Mouse (Mus musculus): Measurements from ENCODE around the gene Rab5if. TPM values are rescaled to one million over a fixed set of nuclear protein-coding genes. Genes with fewer than 3 reads are reported as not detected.
A peak's percentile ranks its signal among the peaks of the same experiment; 100 is the strongest.
"Not testable (repeated sequence)": the region's sequence is repeated elsewhere in the genome, so short reads cannot be mapped to it uniquely, and the experiment has no call there.

The Rab5if gene
- 164 and 170 TPM in 2 replicates for polyA plus RNA-seq (2015; fragmentation: Nextera tagmentation; extraction: Ambion mirVana)

DNA sequence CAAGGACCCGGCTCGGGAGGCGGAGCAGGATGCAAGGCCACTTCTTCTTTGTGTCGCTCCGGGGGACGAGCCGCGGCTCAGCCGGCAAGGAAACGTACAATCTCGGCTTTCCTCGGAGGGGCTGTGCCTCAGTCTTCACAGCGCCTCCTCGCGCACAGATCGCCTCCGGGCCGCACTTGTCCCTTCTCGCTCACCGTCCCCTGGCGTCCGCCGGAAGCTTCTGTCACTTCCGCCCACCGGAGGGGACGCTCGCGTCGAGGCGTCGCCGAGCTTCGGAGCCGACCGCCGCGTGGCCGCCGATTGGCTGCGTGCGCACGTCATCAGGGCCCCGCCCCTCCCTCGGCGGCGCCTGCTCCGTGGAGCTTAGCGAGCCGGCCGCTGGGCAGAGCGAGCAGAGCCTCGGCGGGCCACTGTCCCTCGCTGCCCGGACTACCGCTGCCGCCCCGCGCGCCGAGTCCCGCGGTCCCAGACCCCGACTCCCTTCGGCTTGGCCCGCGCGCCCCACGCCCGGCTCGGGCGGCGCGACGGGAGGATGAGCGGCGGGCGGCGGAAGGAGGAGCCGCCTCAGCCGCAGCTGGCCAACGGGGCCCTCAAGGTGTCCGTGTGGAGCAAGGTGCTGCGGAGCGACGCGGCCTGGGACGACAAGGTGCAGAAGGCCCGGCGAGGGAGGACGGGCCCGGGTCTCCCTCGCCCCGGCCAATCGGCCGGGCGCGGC, at the start of gene Rab5if:
Rab5if (plus strand) TSS at position 357 of the 715 bp plus-strand sequence.
- Histone ChIP-seq H3K4me3 (ENCODE audit: low read length) (peak within 1 kb of the TSS; percentile 98), H3K4me2 (ENCODE audit: low read depth, low read length) (peak within 1 kb of the TSS; percentile 78), H3K27ac (ENCODE audit: low read length) (peak within 1 kb of the TSS; percentile 97), H3K4me1 (replicated peaks; ENCODE audit: control insufficient read depth, insufficient read depth, low read length) (peaks cover 20% of the 10 kb centered on the region), H3K36me3 (ENCODE audit: control insufficient read depth, insufficient read depth, low read length) (peaks cover 5% of the 10 kb centered on the region; the same call in 1 of the 2 replicates), H3K27me3 (ENCODE audit: control insufficient read depth, insufficient read depth, low read depth, low read length) (no peaks in the 10 kb centered on the region), H3K9ac (ENCODE audit: low read length) (peak within 1 kb of the TSS; percentile 99), H3K9me3 (ENCODE audit: control insufficient read depth, low read length) (no peaks in the 10 kb centered on the region)
- WGBS, result 0% methylated on average over 80 of the region's 98 CpGs
- ATAC-seq (ENCODE audit: low read depth), result peak; percentile 97

- Histone ChIP-seq H3K4me2 (ENCODE audit: low read depth, low read length) (0 out of 2 replicates have a peak overlapping the region, but pooled peaks have one; percentile 6), H3K9me3 (ENCODE audit: control insufficient read depth, low read length) (no peaks in the 10 kb centered on the region), H3K36me3 (ENCODE audit: control insufficient read depth, insufficient read depth, low read length) (no peaks in the 10 kb centered on the region), H3K9ac (ENCODE audit: low read length) (0 out of 2 replicates have a peak overlapping the region, but pooled peaks have one; percentile 17), H3K4me3 (ENCODE audit: low read length) (no peak overlapping the region), H3K27ac (ENCODE audit: low read length) (peak overlapping the region; percentile 90), H3K4me1 (replicated peaks; ENCODE audit: control insufficient read depth, insufficient read depth, low read length) (peaks cover 21% of the 10 kb centered on the region), H3K27me3 (ENCODE audit: control insufficient read depth, insufficient read depth, low read depth, low read length) (no peaks in the 10 kb centered on the region)
- WGBS, result 9% methylated on average over 8 of the region's 8 CpGs
- peak; percentile 70 for ATAC-seq (ENCODE audit: low read depth)
These were observed 48.6 kb upstream of the Rab5if start for GRCm38 (mm10) chr2:156814344-156814801.

- Histone ChIP-seq H3K36me3 (ENCODE audit: control insufficient read depth, insufficient read depth, low read length) (no peaks in the 10 kb centered on the region), H3K4me2 (ENCODE audit: low read depth, low read length) (0 out of 2 replicates have a peak overlapping the region, but pooled peaks have one; percentile 10), H3K4me3 (ENCODE audit: low read length) (no peak overlapping the region), H3K4me1 (replicated peaks; ENCODE audit: control insufficient read depth, insufficient read depth, low read length) (peaks cover 21% of the 10 kb centered on the region), H3K9ac (ENCODE audit: low read length) (peak overlapping the region; percentile 18; the same call in 1 of the 2 replicates), H3K27me3 (ENCODE audit: control insufficient read depth, insufficient read depth, low read depth, low read length) (no peaks in the 10 kb centered on the region), H3K9me3 (ENCODE audit: control insufficient read depth, low read length) (no peaks in the 10 kb centered on the region), H3K27ac (ENCODE audit: low read length) (peak overlapping the region; percentile 90)
- ATAC-seq (ENCODE audit: low read depth), result peak; percentile 60
- WGBS, result 15% methylated on average over 5 of the region's 5 CpGs
These were observed 48.0 kb upstream of the Rab5if start for GRCm38 (mm10) chr2:156814893-156815292.

GRCm38 (mm10) chr2:156815412-156815811, 47.5 kb upstream of the Rab5if start:
- Histone ChIP-seq H3K4me2 (ENCODE audit: low read depth, low read length) (0 out of 2 replicates have a peak overlapping the region, but pooled peaks have one; percentile 10), H3K4me1 (replicated peaks; ENCODE audit: control insufficient read depth, insufficient read depth, low read length) (peaks cover 21% of the 10 kb centered on the region), H3K9me3 (ENCODE audit: control insufficient read depth, low read length) (no peaks in the 10 kb centered on the region), H3K27me3 (ENCODE audit: control insufficient read depth, insufficient read depth, low read depth, low read length) (no peaks in the 10 kb centered on the region), H3K9ac (ENCODE audit: low read length) (no peak overlapping the region; the same call in 1 of the 2 replicates), H3K36me3 (ENCODE audit: control insufficient read depth, insufficient read depth, low read length) (no peaks in the 10 kb centered on the region), H3K27ac (ENCODE audit: low read length) (peak overlapping the region; percentile 90), H3K4me3 (ENCODE audit: low read length) (no peak overlapping the region)
- peak; percentile 60; the same call in 1 of the 2 replicates for ATAC-seq (ENCODE audit: low read depth)
- 50% methylated on average over 3 of the region's 3 CpGs for WGBS

DNA sequence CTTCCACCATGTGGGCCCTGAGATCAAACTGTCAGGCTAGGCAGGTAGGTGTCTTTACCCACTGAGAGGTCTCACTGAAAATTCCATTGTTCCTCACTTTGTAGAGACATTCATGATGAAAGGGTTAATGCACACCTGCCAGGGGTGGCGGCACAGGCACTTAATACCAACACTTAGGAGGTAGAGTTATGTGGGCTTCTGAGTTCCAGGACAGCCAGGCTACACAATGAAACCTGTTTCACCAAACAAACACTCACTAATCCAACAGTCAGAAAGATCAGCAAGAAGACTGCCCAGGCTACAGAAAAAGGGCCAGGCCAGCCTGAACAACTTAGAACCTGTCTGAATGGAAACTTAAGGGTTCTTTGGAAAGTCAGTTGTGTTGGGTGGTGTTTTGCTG, 46.8 kb upstream of the Rab5if start:
- Histone ChIP-seq H3K4me2 (ENCODE audit: low read depth, low read length) (no peak overlapping the region), H3K27ac (ENCODE audit: low read length) (peak overlapping the region; percentile 90), H3K9ac (ENCODE audit: low read length) (no peak overlapping the region), H3K36me3 (ENCODE audit: control insufficient read depth, insufficient read depth, low read length) (no peaks in the 10 kb centered on the region), H3K9me3 (ENCODE audit: control insufficient read depth, low read length) (no peaks in the 10 kb centered on the region), H3K4me3 (ENCODE audit: low read length) (no peak overlapping the region), H3K27me3 (ENCODE audit: control insufficient read depth, insufficient read depth, low read depth, low read length) (no peaks in the 10 kb centered on the region), H3K4me1 (replicated peaks; ENCODE audit: control insufficient read depth, insufficient read depth, low read length) (peaks cover 21% of the 10 kb centered on the region)
- WGBS, result 56% methylated on average over 1 of the region's 1 CpGs
- ATAC-seq (ENCODE audit: low read depth), result peak; percentile 64; the same call in 1 of the 2 replicates

DNA sequence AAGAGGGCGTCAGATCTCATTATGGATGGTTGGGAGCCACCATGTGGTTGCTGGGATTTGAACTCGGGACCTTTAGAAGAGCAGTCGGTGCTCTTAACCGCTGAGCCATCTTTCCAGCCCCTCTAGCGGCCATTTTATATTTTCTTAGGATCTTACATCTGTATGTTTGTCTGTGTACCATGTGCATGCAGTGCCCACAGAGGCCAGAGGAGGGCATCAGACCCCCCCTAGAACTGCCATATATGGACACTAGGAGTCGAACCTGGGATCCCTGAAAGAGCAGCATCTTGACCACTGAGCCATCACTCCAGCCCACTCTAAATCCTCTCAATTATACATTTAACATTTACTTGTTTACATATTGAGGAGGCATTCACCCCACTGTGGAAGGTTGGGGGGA, 37.8 kb upstream of the Rab5if start:
- H3K4me3 ChIP-seq (ENCODE audit: low read length); H3K27ac ChIP-seq (ENCODE audit: low read length); H3K36me3 ChIP-seq (ENCODE audit: control insufficient read depth, insufficient read depth, low read length); H3K9me3 ChIP-seq (ENCODE audit: control insufficient read depth, low read length); H3K4me2 ChIP-seq (ENCODE audit: low read depth, low read length); H3K27me3 ChIP-seq (ENCODE audit: control insufficient read depth, insufficient read depth, low read depth, low read length); H3K9ac ChIP-seq (ENCODE audit: low read length); H3K4me1 ChIP-seq (replicated peaks; ENCODE audit: control insufficient read depth, insufficient read depth, low read length); ATAC-seq (ENCODE audit: low read depth): not testable (repeated sequence)
- WGBS, result 87% methylated on average over 5 of the region's 6 CpGs

DNA sequence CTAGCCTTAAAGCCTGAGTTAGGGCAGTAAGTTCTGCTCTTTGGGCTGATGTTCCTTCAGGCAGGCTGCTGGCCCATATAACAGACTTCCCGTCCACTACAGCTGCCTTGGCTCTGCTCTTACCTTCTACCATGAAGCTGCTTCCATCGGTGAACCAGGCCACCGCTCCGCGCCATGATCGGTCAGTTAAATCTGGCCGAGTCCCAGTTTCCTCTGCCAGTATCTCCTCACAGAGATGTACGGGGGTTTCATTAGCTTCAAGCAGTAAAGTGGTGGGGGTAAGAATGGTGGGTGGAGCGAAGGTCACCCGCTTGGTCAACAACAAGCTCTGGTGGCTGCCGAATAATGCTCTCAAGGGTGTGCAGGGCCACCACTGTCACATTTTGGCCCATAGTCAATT, 28.6 kb upstream of the Rab5if start:
- H3K27me3 ChIP-seq (ENCODE audit: control insufficient read depth, insufficient read depth, low read depth, low read length), result no peaks in the 10 kb centered on the region
- 97% methylated on average over 11 of the region's 11 CpGs for WGBS

DNA sequence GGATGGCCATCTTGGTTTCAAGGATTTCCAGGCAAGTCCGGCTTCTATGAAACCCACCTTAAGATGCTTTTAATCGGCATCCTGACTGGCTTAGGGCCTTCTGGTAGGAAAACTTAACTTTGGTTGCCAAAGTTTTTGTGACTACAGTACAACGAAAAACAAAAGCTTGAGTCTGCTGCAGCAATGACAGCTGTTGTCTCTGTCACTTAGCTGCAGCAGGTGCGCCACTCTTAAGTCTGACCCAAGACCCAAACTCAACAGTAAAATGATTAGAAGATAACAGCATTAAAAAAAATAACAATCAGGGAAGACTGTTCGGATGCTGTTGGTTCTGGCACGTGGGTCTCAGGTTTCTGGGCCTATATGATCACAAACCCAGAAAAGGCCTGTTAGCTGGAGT, 24.1 kb upstream of the Rab5if start:
- Histone ChIP-seq H3K9me3 (ENCODE audit: control insufficient read depth, low read length) (no peaks in the 10 kb centered on the region), H3K4me2 (ENCODE audit: low read depth, low read length) (peak overlapping the region; percentile 94), H3K9ac (ENCODE audit: low read length) (peak overlapping the region; percentile 93), H3K27me3 (ENCODE audit: control insufficient read depth, insufficient read depth, low read depth, low read length) (no peaks in the 10 kb centered on the region), H3K36me3 (ENCODE audit: control insufficient read depth, insufficient read depth, low read length) (peaks cover 11% of the 10 kb centered on the region), H3K27ac (ENCODE audit: low read length) (peak overlapping the region; percentile 98), H3K4me1 (replicated peaks; ENCODE audit: control insufficient read depth, insufficient read depth, low read length) (peaks cover 40% of the 10 kb centered on the region), H3K4me3 (ENCODE audit: low read length) (peak overlapping the region; percentile 91)
- 54% methylated on average over 6 of the region's 6 CpGs for WGBS
- ATAC-seq (ENCODE audit: low read depth), result no peak

More for the DNA sequence above, 28.6 kb upstream of the Rab5if start:
- Histone ChIP-seq H3K4me2 (ENCODE audit: low read depth, low read length) (no peak overlapping the region), H3K4me1 (replicated peaks; ENCODE audit: control insufficient read depth, insufficient read depth, low read length) (peaks cover 15% of the 10 kb centered on the region), H3K27ac (ENCODE audit: low read length) (no peak overlapping the region), H3K4me3 (ENCODE audit: low read length) (no peak overlapping the region), H3K9me3 (ENCODE audit: control insufficient read depth, low read length) (peaks cover 14% of the 10 kb centered on the region; the same call in 1 of the 2 replicates), H3K9ac (ENCODE audit: low read length) (no peak overlapping the region), H3K36me3 (ENCODE audit: control insufficient read depth, insufficient read depth, low read length) (peaks cover 49% of the 10 kb centered on the region)
- ATAC-seq (ENCODE audit: low read depth), result no peak

GRCm38 (mm10) chr2:156839319-156840191, 23.4 kb upstream of the Rab5if start, which contains the start of gene Tgif2:
Gene Tgif2, plus strand, starts transcription at chr2:156840007.
- Histone ChIP-seq H3K9ac (ENCODE audit: low read length) (peak within 1 kb of the TSS; percentile 93), H3K4me2 (ENCODE audit: low read depth, low read length) (peak within 1 kb of the TSS; percentile 94), H3K36me3 (ENCODE audit: control insufficient read depth, insufficient read depth, low read length) (peaks cover 4% of the 10 kb centered on the region), H3K27me3 (ENCODE audit: control insufficient read depth, insufficient read depth, low read depth, low read length) (no peaks in the 10 kb centered on the region), H3K9me3 (ENCODE audit: control insufficient read depth, low read length) (no peaks in the 10 kb centered on the region), H3K4me3 (ENCODE audit: low read length) (peak within 1 kb of the TSS; percentile 91), H3K27ac (ENCODE audit: low read length) (peak within 1 kb of the TSS; percentile 98), H3K4me1 (replicated peaks; ENCODE audit: control insufficient read depth, insufficient read depth, low read length) (peaks cover 46% of the 10 kb centered on the region)
- WGBS, result 1% methylated on average over 59 of the region's 61 CpGs
- peak; percentile 91 for ATAC-seq (ENCODE audit: low read depth)
